Mouse (Mus musculus) E14TG2a.4 (cell line): Measurements from ENCODE around the gene Rsrp1.

Experiments
- CTCF ChIP-seq: conservative IDR thresholded peaks from 2 replicates; pipeline ENCODE4 v1.5.1; 2014; ENCODE audit warnings: low read length
- POU5F1 ChIP-seq: IDR thresholded peaks from 2 replicates; pipeline ENCODE4 v1.6.1; 2014; ENCODE audit warnings: low read length, borderline replicate concordance

- TF ChIP-seq CTCF (no peak), POU5F1 (no peak)
Observed at GRCm38 (mm10) chr4:134955196-134955595, 31.8 kb downstream of the Rsrp1 start.
